Mouse (Mus musculus) embryonic facial prominence, embryonic 15.5 days (tissue): ENCODE results near the gene Meltf. TPM values are rescaled to one million over a fixed set of nuclear protein-coding genes. Genes with fewer than 3 reads are reported as not detected.

ENCODE experiments used
- polyA plus RNA-seq: library from polyadenylated mRNA; unstranded; fragments of >200 nt; fragmentation: Nextera tagmentation; extraction: Ambion mirVana; gene quantifications from 2 replicates; pipeline ENCODE4 v1.2.1, GENCODE M21; 2015

Gene Meltf
- polyA plus RNA-seq, 1 experiment from 2014 or later = 5.2 TPM

Other genes with a start within 250 kb of the Meltf start
- gene Dlg1, start 215.4 kb upstream of the Meltf start, polyA plus RNA-seq = 30.8 and 32.1 TPM in 2 replicates
- gene Pigz, start 55.0 kb downstream of the Meltf start, polyA plus RNA-seq = 0.70 and 1.4 TPM in 2 replicates
- 86.1 and 91.7 TPM in 2 replicates for gene 0610012G03Rik, start 69.7 kb downstream of the Meltf start, polyA plus RNA-seq
- 112 and 116 TPM in 2 replicates for gene Ncbp2, start 69.7 kb downstream of the Meltf start, polyA plus RNA-seq
- gene Senp5, start 124.5 kb downstream of the Meltf start, polyA plus RNA-seq = 12.4 and 13.0 TPM in 2 replicates
- gene Pak2, start 200.5 kb downstream of the Meltf start, polyA plus RNA-seq = 31.6 and 34.7 TPM in 2 replicates
- gene Pigx, start 220.9 kb downstream of the Meltf start, polyA plus RNA-seq = 87.5 and 90.5 TPM in 2 replicates
- 27.0 and 29.9 TPM in 2 replicates for gene Cep19, start 221.0 kb downstream of the Meltf start, polyA plus RNA-seq